Mouse (Mus musculus) kidney, adult 2 months (tissue): ENCODE results near the gene Idh3a. TPM values are rescaled to one million over a fixed set of nuclear protein-coding genes. Genes with fewer than 3 reads are reported as not detected.
"Not testable (repeated sequence)": the region's sequence is repeated elsewhere in the genome, so short reads cannot be mapped to it uniquely, and the experiment has no call there.

ENCODE experiments used
- DNase-seq: peaks from one replicate; pipeline ENCODE4 v3.0.0; 2021
- H3K27ac ChIP-seq: fragments of 200-500 bp; 2 replicates; pipeline ENCODE4 v1.5.1; 2012; ENCODE audit warnings: low read depth, low read length, control low read depth, inconsistent platforms; ENCODE audit not compliant: insufficient read depth
- H3K27me3 ChIP-seq: fragments of 200-500 bp; replicated peaks from 2 replicates; pipeline ENCODE4 v1.6.1; 2012; ENCODE audit warnings: mild to moderate bottlenecking, moderate library complexity, low read length, inconsistent platforms; ENCODE audit not compliant: control insufficient read depth, insufficient read depth
- H3K36me3 ChIP-seq: fragments of 200-500 bp; 2 replicates; pipeline ENCODE4 v1.6.1; 2012; ENCODE audit warnings: mild to moderate bottlenecking, moderate library complexity, low read length, inconsistent platforms; ENCODE audit not compliant: control insufficient read depth, insufficient read depth
- H3K4me1 ChIP-seq: fragments of 200-500 bp; 2 replicates; pipeline ENCODE4 v1.6.1; 2011; ENCODE audit warnings: low read length; ENCODE audit not compliant: control insufficient read depth, insufficient read depth
- H3K4me3 ChIP-seq: fragments of 200-500 bp; 2 replicates; pipeline ENCODE4 v1.5.1; 2011; ENCODE audit warnings: mild to moderate bottlenecking, low read depth, low read length, control low read depth; ENCODE audit not compliant: insufficient read depth
- CTCF ChIP-seq: fragments of 200-500 bp; conservative IDR thresholded peaks from 2 replicates; pipeline ENCODE4 v1.5.1; 2011; ENCODE audit warnings: low read depth, mild to moderate bottlenecking, control low read depth, low read length, moderate library complexity, mixed read lengths; ENCODE audit not compliant: insufficient read depth, insufficient read length
- POLR2A ChIP-seq: fragments of 200-500 bp; IDR thresholded peaks from one replicate; pipeline ENCODE4 v1.6.1; 2011; ENCODE audit warnings: low read depth, low read length, control low read depth
- WGBS: fragments of 180-500 bp; shearing (Covaris S2); methylation state at CpG from one replicate; pipeline ENCODE4 v1.1.7; 2018; 5-methylcytosine and 5-hydroxymethylcytosine counted together
- polyA plus RNA-seq: library from polyadenylated mRNA; depleted of rRNA; stranded (reverse); fragments of >200 nt; gene quantifications from 2 replicates; pipeline ENCODE4 v1.2.3, GENCODE M21; 2012

The Idh3a gene
- polyA plus RNA-seq, 1 experiment, result 122 TPM

DNA sequence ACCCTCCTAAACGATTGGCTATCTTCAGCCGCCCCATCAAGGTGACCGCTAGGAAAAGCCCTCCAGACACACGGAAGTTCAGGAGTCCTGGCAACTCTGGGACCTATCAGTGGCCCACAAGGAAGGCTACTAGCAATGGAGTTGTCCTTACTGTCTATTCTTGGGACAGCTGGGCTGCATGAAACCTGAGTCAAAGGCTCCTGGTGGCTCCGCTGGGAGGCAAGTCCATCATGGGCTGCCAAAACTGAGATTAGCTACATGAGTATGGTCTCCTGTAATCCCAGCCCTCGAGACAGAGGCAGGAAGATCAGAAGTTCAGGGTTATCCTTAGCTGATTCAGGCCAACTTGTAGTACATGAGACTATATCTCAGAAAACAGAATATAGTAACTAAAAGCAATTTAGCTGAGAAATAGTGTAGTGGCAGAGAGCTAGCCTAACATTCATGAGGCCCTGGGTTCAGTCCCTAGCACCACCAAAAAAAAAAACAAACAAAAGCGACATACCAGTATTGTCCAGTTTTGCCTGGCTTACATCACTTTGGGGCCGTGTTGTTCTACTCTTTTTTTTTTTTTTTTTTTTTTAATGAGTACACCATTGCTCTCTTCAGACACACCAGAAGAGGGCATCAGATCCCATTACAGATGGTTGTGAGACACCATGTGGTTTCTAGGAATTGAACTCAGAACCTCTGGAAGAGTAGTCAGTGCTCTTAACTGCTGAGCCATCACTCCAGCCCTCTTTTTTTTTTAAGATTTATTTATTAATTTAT is 25.1 kb upstream of the Idh3a start:
- H3K4me3 ChIP-seq, result no peak overlapping the region
- 87% methylated on average over 8 of the region's 8 CpGs for WGBS
- DNase-seq, result no peak
- H3K36me3 ChIP-seq, result no peaks in the 10 kb centered on the region
- no peaks in the 10 kb centered on the region for H3K4me1 ChIP-seq
- TF ChIP-seq POLR2A (no peak), CTCF (no peak)
- no peak overlapping the region for H3K27ac ChIP-seq
- no peaks in the 10 kb centered on the region for H3K27me3 ChIP-seq

- TF ChIP-seq POLR2A (no peak), CTCF (no peak)
- WGBS, result 46% methylated on average over 4 of the region's 4 CpGs
- H3K27ac ChIP-seq, result no peak overlapping the region
- DNase-seq, result peak; percentile 36
- H3K36me3 ChIP-seq, result no peaks in the 10 kb centered on the region
- H3K4me1 ChIP-seq, result peaks cover 3% of the 10 kb centered on the region; the same call in 1 of the 2 replicates
- no peaks in the 10 kb centered on the region for H3K27me3 ChIP-seq
- H3K4me3 ChIP-seq, result no peak overlapping the region
Measured at GRCm38 (mm10) chr9:54566958-54567357, 19.2 kb upstream of the Idh3a start.

- no peak for TF ChIP-seq CTCF
- no peak for TF ChIP-seq POLR2A
- Histone ChIP-seq H3K27me3 (no peaks in the 10 kb centered on the region), H3K4me3 (no peak overlapping the region), H3K27ac (no peak overlapping the region), H3K4me1 (peaks cover 3% of the 10 kb centered on the region; the same call in 1 of the 2 replicates), H3K36me3 (no peaks in the 10 kb centered on the region)
- DNase-seq, result peak; percentile 40
- 36% methylated on average over 2 of the region's 2 CpGs for WGBS
Measured at GRCm38 (mm10) chr9:54568732-54569131, 17.4 kb upstream of the Idh3a start.

DNA sequence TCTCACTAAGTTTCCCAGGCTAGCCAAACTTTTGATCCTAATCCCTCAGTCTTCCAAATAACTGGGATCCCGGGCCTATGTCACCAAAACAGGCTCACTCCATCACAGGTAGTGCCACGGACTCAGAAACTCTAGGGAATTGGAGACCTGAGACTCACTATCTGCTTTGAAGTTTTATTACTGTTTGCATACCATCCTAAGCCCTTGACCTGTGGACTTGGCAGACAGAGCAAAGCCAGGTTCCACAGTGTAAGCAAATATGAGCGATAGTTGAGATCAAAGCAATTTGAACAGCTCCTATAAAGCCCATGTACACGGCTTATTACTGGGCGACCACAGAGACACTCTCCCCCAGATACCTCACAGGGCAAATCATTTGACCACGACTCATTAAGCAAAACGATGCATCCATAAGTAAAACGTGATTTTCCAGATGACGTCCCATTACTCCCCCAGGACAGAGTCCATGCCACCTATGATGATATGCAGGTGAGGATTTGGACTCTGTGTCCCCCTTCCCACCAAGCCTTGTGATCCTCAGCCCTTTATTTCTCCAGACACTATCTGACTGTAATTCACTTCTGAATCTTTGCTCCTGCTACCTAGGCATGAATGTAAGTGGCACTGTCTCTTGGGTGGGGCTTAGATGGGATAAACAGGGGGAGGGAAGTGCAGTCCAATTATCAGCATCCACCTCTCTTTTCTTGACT is 14.8 kb upstream of the Idh3a start:
- H3K27ac ChIP-seq, result no peak overlapping the region
- TF ChIP-seq POLR2A (no peak), CTCF (no peak)
- 44% methylated on average over 9 of the region's 9 CpGs for WGBS

GRCm38 (mm10) chr9:54583712-54584111 is 2.4 kb upstream of the Idh3a start:
- Histone ChIP-seq H3K27ac (no peak overlapping the region), H3K27me3 (no peaks in the 10 kb centered on the region), H3K4me1 (peaks cover 15% of the 10 kb centered on the region; the same call in 1 of the 2 replicates), H3K4me3 (no peak overlapping the region), H3K36me3 (no peaks in the 10 kb centered on the region)
- no peak for DNase-seq
- 67% methylated on average over 1 of the region's 1 CpGs for WGBS
- TF ChIP-seq POLR2A (no peak), CTCF (no peak)

More for the DNA sequence above, 14.8 kb upstream of the Idh3a start:
- no peak for DNase-seq
- Histone ChIP-seq H3K36me3 (no peaks in the 10 kb centered on the region), H3K4me1 (peaks cover 3% of the 10 kb centered on the region; the same call in 1 of the 2 replicates), H3K27me3 (no peaks in the 10 kb centered on the region), H3K4me3 (no peak overlapping the region)

- H3K4me1 ChIP-seq, result peaks cover 15% of the 10 kb centered on the region; the same call in 1 of the 2 replicates
- not testable (repeated sequence) for H3K36me3 ChIP-seq, H3K27ac ChIP-seq, H3K4me3 ChIP-seq, H3K27me3 ChIP-seq, DNase-seq
- WGBS, result 82% methylated on average over 2 of the region's 2 CpGs
Measured at GRCm38 (mm10) chr9:54584127-54584526, 2.0 kb upstream of the Idh3a start.

- Histone ChIP-seq H3K4me1 (peaks cover 15% of the 10 kb centered on the region; the same call in 1 of the 2 replicates), H3K4me3 (no peak overlapping the region), H3K36me3 (no peaks in the 10 kb centered on the region), H3K27ac (no peak overlapping the region; the same call in 1 of the 2 replicates), H3K27me3 (no peaks in the 10 kb centered on the region)
- 42% methylated on average over 5 of the region's 5 CpGs for WGBS
- TF ChIP-seq CTCF (no peak), POLR2A (no peak)
- no peak for DNase-seq
Measured at GRCm38 (mm10) chr9:54585839-54586198, 315 bp upstream of the Idh3a start.
